ENCODE assay signal across 7 mouse cellular contexts in the genomic region with DNA sequence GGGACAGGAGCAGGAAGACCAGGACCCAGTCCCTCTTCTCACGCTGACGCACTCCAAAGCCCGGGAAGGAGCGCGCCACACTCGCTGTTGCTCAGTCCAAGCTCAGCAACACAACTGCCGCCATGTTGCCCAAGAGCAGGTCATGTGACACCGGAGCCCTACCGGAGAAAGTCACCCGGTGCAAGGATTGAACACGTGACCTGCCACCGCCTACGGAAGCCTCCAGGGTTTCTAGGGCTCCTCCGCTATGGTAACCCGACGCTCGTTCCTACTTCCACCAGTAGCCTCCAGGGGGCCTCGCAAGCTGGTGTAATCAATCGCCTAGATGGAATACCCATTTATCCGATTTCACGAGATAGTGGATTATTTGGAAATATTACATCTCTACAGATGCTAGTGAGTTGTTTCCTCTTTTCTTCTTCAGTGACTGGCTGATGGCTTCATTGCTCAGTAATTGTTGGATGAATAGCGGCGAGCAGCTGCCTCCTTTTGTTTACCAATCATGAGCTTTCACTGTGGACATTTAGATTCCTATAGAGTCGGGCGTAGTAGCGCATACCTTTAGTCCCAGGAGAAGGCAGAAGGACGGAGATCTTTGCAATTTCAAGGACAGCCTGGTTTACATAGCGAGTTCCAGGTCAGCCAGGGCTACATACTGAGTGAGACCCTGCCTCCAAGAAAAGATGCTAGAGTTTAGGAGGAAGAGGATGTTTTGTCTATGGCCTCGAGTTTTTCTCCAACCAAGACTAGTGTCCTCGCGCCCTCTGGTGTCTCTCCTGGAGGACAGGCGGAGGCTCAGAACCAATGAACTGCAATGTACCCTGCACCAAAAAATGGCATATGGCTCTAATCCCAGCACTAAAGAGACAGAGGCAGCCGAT. TPM values are rescaled to one million over a fixed set of nuclear protein-coding genes. Genes with fewer than 3 reads are reported as not detected.
DNase-seq lines count a peak whose midpoint lies in the region; ATAC-seq lines count a peak whose summit lies in the region.

TSS of gene Spns1 (minus strand) at position 173 of the 881 bp plus-strand sequence.

- peak; percentile 88 for ATAC-seq in embryonic facial prominence, embryonic 12.5 days (ENCODE audit: insufficient number of reproducible peaks, insufficient read depth, low FRiP score, low TSS enrichment)
- ATAC-seq in limb, embryonic 11.5 days (ENCODE audit: insufficient number of reproducible peaks, low FRiP score, low TSS enrichment, low read depth), result peak; percentile 93
- ATAC-seq in midbrain, embryonic 14.5 days (ENCODE audit: low FRiP score, low TSS enrichment), result peak; percentile 97

- DNase-seq in adrenal gland, postnatal 25 days, result peak; percentile 94
- peak; percentile 100 for DNase-seq in heart, adult 11 months
- DNase-seq in kidney, adult 18-20 months, result peak; percentile 97
- peak; percentile 96 for DNase-seq in limb, embryonic 11.5 days (ENCODE audit: low spot score)
- peak; percentile 99 for DNase-seq in midbrain, embryonic 14.5 days
- peak; percentile 87 for DNase-seq in spleen, adult 18-20 months

- H3K27ac ChIP-seq in embryonic facial prominence, embryonic 12.5 days, result peak within 1 kb of the TSS; percentile 75
- peak within 1 kb of the TSS; percentile 56 for H3K27ac ChIP-seq in limb, embryonic 11.5 days (replicated peaks; ENCODE audit: low read depth, low read length)
- H3K27ac ChIP-seq in midbrain, embryonic 14.5 days (replicated peaks; ENCODE audit: low read depth, low read length), result peak within 1 kb of the TSS; percentile 80

- peak within 1 kb of the TSS; percentile 95 for H3K4me2 ChIP-seq in embryonic facial prominence, embryonic 12.5 days (replicated peaks)
- peak within 1 kb of the TSS; percentile 68 for H3K4me2 ChIP-seq in limb, embryonic 11.5 days (ENCODE audit: low read depth, severe bottlenecking)
- peak within 1 kb of the TSS; percentile 97 for H3K4me2 ChIP-seq in midbrain, embryonic 14.5 days (ENCODE audit: low read length)

- H3K27me3 ChIP-seq in embryonic facial prominence, embryonic 12.5 days, result no peaks in the 10 kb centered on the region
- H3K27me3 ChIP-seq in limb, embryonic 11.5 days (ENCODE audit: control insufficient read depth, insufficient read depth, low read length), result no peaks in the 10 kb centered on the region
- no peaks in the 10 kb centered on the region for H3K27me3 ChIP-seq in midbrain, embryonic 14.5 days (ENCODE audit: control insufficient read depth, insufficient read depth, low read length)

- peaks cover 8% of the 10 kb centered on the region for H3K4me1 ChIP-seq in embryonic facial prominence, embryonic 12.5 days
- peaks cover 7% of the 10 kb centered on the region; the same call in 1 of the 2 replicates for H3K4me1 ChIP-seq in limb, embryonic 11.5 days (ENCODE audit: control insufficient read depth, insufficient read depth, low read length)
- peaks cover 9% of the 10 kb centered on the region for H3K4me1 ChIP-seq in midbrain, embryonic 14.5 days (ENCODE audit: control insufficient read depth, insufficient read depth, low read length)

- peaks cover 16% of the 10 kb centered on the region for H3K36me3 ChIP-seq in embryonic facial prominence, embryonic 12.5 days
- peaks cover under 1% of the 10 kb centered on the region; the same call in 1 of the 2 replicates for H3K36me3 ChIP-seq in limb, embryonic 11.5 days (ENCODE audit: control insufficient read depth, insufficient read depth, low read length)
- peaks cover 17% of the 10 kb centered on the region for H3K36me3 ChIP-seq in midbrain, embryonic 14.5 days (ENCODE audit: control insufficient read depth, insufficient read depth, low read length)

- no peaks in the 10 kb centered on the region for H3K9me3 ChIP-seq in embryonic facial prominence, embryonic 12.5 days
- H3K9me3 ChIP-seq in limb, embryonic 11.5 days (ENCODE audit: control insufficient read depth, low read length), result no peaks in the 10 kb centered on the region
- H3K9me3 ChIP-seq in midbrain, embryonic 14.5 days (ENCODE audit: control insufficient read depth, low read length), result no peaks in the 10 kb centered on the region

- peak within 1 kb of the TSS; percentile 83 for H3K9ac ChIP-seq in embryonic facial prominence, embryonic 12.5 days
- peak within 1 kb of the TSS; percentile 83 for H3K9ac ChIP-seq in limb, embryonic 11.5 days (ENCODE audit: low read length)
- H3K9ac ChIP-seq in midbrain, embryonic 14.5 days (replicated peaks; ENCODE audit: low read length), result peak within 1 kb of the TSS; percentile 70

- peak within 1 kb of the TSS; percentile 96 for H3K4me3 ChIP-seq in embryonic facial prominence, embryonic 12.5 days
- peak within 1 kb of the TSS; percentile 98 for H3K4me3 ChIP-seq in limb, embryonic 11.5 days (ENCODE audit: low read depth, low read length)
- H3K4me3 ChIP-seq in midbrain, embryonic 14.5 days (replicated peaks; ENCODE audit: low read depth, low read length), result peak within 1 kb of the TSS; percentile 96

- WGBS in embryonic facial prominence, embryonic 12.5 days, result under 1% methylated on average over 33 of the region's 33 CpGs
- WGBS in limb, embryonic 11.5 days, result under 1% methylated on average over 33 of the region's 33 CpGs
- under 1% methylated on average over 33 of the region's 33 CpGs for WGBS in midbrain, embryonic 14.5 days

RNA-seq across cellular contexts. Expression of gene Spns1, which starts in this region (rescaled TPM):
- total RNA-seq in adrenal gland, postnatal 25 days (2021), result 43.1 and 54.8 TPM in 2 replicates
- polyA plus RNA-seq in embryonic facial prominence, embryonic 12.5 days (2016; fragmentation: Nextera tagmentation; extraction: Ambion mirVana), result 64.9 and 68.9 TPM in 2 replicates
- 41.7 and 46.5 TPM in 2 replicates for polyA plus RNA-seq in limb, embryonic 11.5 days (2014; fragmentation: Nextera tagmentation; extraction: Ambion mirVana)
- polyA plus RNA-seq in midbrain, embryonic 14.5 days (2014; fragmentation: Nextera tagmentation; extraction: Ambion mirVana), result 60.4 and 74.5 TPM in 2 replicates

Comparison
In these comparisons a context has a peak if more than half of its experiments do, and no peak if none do; other contexts are left out.
1. Peak in every context shown above with its lines: DNase-seq, ATAC-seq, H3K4me3 ChIP-seq and H3K27ac ChIP-seq.